Mouse (Mus musculus): ENCODE measurements around the gene Fam53b. TPM values are rescaled to one million over a fixed set of nuclear protein-coding genes. Genes with fewer than 3 reads are reported as not detected.
A peak's percentile ranks its signal among the peaks of the same experiment; 100 is the strongest.

Fam53b gene
- polyA plus RNA-seq, 1 experiment from 2014 or later = 33.8 TPM

GRCm38 (mm10) chr7:132712044-132712708 lies 101.5 kb downstream of the Fam53b start:
- Histone ChIP-seq H3K4me1 (peaks cover 40% of the 10 kb centered on the region), H3K4me3 (no peak overlapping the region), H3K9ac (0 out of 2 replicates have a peak overlapping the region, but pooled peaks have one; percentile 8), H3K4me2 (peak overlapping the region; percentile 33), H3K36me3 (peaks cover 3% of the 10 kb centered on the region; the same call in 1 of the 2 replicates), H3K27me3 (no peaks in the 10 kb centered on the region), H3K9me3 (no peaks in the 10 kb centered on the region), H3K27ac (peak overlapping the region; percentile 89)
- ATAC-seq (ENCODE audit: borderline replicate concordance, extremely low read depth, low FRiP score, low TSS enrichment) = peak; percentile 80
- WGBS = 19% methylated on average over 16 of the region's 16 CpGs

- H3K4me1 ChIP-seq = peaks cover 40% of the 10 kb centered on the region
- peak overlapping the region; percentile 33 for H3K4me2 ChIP-seq
- 0 out of 2 replicates have a peak overlapping the region, but pooled peaks have one; percentile 8 for H3K9ac ChIP-seq
- H3K27me3 ChIP-seq = no peaks in the 10 kb centered on the region
- ATAC-seq (ENCODE audit: borderline replicate concordance, extremely low read depth, low FRiP score, low TSS enrichment) = no peak
- no peak overlapping the region for H3K4me3 ChIP-seq
- WGBS = 49% methylated on average over 9 of the region's 9 CpGs
- no peaks in the 10 kb centered on the region for H3K9me3 ChIP-seq
- peak overlapping the region; percentile 89 for H3K27ac ChIP-seq
- peaks cover 3% of the 10 kb centered on the region; the same call in 1 of the 2 replicates for H3K36me3 ChIP-seq
Observed at GRCm38 (mm10) chr7:132711579-132711978, 102.1 kb downstream of the Fam53b start.

- Histone ChIP-seq H3K36me3 (no peaks in the 10 kb centered on the region), H3K4me2 (no peak overlapping the region), H3K9me3 (no peaks in the 10 kb centered on the region), H3K27me3 (no peaks in the 10 kb centered on the region), H3K4me1 (peaks cover 2% of the 10 kb centered on the region; the same call in 1 of the 2 replicates), H3K9ac (no peak overlapping the region), H3K27ac (no peak overlapping the region), H3K4me3 (no peak overlapping the region)
- no peak for ATAC-seq (ENCODE audit: borderline replicate concordance, extremely low read depth, low FRiP score, low TSS enrichment)
- WGBS = 88% methylated on average over 7 of the region's 7 CpGs
Observed at GRCm38 (mm10) chr7:132705130-132705529, 108.6 kb downstream of the Fam53b start.

GRCm38 (mm10) chr7:132704310-132704875 lies 109.3 kb downstream of the Fam53b start:
- Histone ChIP-seq H3K9me3 (no peaks in the 10 kb centered on the region), H3K4me3 (no peak overlapping the region), H3K27me3 (no peaks in the 10 kb centered on the region), H3K9ac (no peak overlapping the region), H3K36me3 (no peaks in the 10 kb centered on the region), H3K4me1 (peaks cover 5% of the 10 kb centered on the region; the same call in 1 of the 2 replicates), H3K4me2 (no peak overlapping the region), H3K27ac (no peak overlapping the region)
- no peak for ATAC-seq (ENCODE audit: borderline replicate concordance, extremely low read depth, low FRiP score, low TSS enrichment)
- 75% methylated on average over 8 of the region's 8 CpGs for WGBS

GRCm38 (mm10) chr7:132703515-132704309 lies 110.0 kb downstream of the Fam53b start:
- WGBS = 78% methylated on average over 9 of the region's 9 CpGs
- Histone ChIP-seq H3K9ac (no peak overlapping the region), H3K4me3 (no peak overlapping the region), H3K36me3 (no peaks in the 10 kb centered on the region), H3K9me3 (no peaks in the 10 kb centered on the region), H3K4me1 (peaks cover 5% of the 10 kb centered on the region; the same call in 1 of the 2 replicates), H3K27me3 (no peaks in the 10 kb centered on the region), H3K4me2 (no peak overlapping the region), H3K27ac (no peak overlapping the region)
- ATAC-seq (ENCODE audit: borderline replicate concordance, extremely low read depth, low FRiP score, low TSS enrichment) = no peak

GRCm38 (mm10) chr7:132702492-132703070 lies 111.1 kb downstream of the Fam53b start:
- no peaks in the 10 kb centered on the region for H3K9me3 ChIP-seq
- WGBS = 74% methylated on average over 5 of the region's 5 CpGs
- no peak for ATAC-seq (ENCODE audit: borderline replicate concordance, extremely low read depth, low FRiP score, low TSS enrichment)

GRCm38 (mm10) chr7:132702024-132702423 lies 111.7 kb downstream of the Fam53b start:
- ATAC-seq (ENCODE audit: borderline replicate concordance, extremely low read depth, low FRiP score, low TSS enrichment) = no peak
- 84% methylated on average over 3 of the region's 3 CpGs for WGBS
- H3K27me3 ChIP-seq = no peaks in the 10 kb centered on the region

More at GRCm38 (mm10) chr7:132702492-132703070, 111.1 kb downstream of the Fam53b start:
- no peaks in the 10 kb centered on the region for H3K36me3 ChIP-seq
- no peak overlapping the region for H3K27ac ChIP-seq
- no peak overlapping the region for H3K4me3 ChIP-seq
- H3K4me2 ChIP-seq = no peak overlapping the region
- H3K9ac ChIP-seq = no peak overlapping the region
- H3K4me1 ChIP-seq = peaks cover 5% of the 10 kb centered on the region; the same call in 1 of the 2 replicates
- no peaks in the 10 kb centered on the region for H3K27me3 ChIP-seq

GRCm38 (mm10) chr7:132701412-132701811 lies 112.3 kb downstream of the Fam53b start:
- peaks cover 5% of the 10 kb centered on the region; the same call in 1 of the 2 replicates for H3K4me1 ChIP-seq
- 66% methylated on average over 3 of the region's 3 CpGs for WGBS
- H3K4me2 ChIP-seq = no peak overlapping the region
- 0 out of 2 replicates have a peak, but pooled peaks have one; percentile 20 for ATAC-seq (ENCODE audit: borderline replicate concordance, extremely low read depth, low FRiP score, low TSS enrichment)
- no peak overlapping the region for H3K4me3 ChIP-seq
- H3K36me3 ChIP-seq = no peaks in the 10 kb centered on the region
- H3K27ac ChIP-seq = no peak overlapping the region
- no peak overlapping the region for H3K9ac ChIP-seq
- H3K9me3 ChIP-seq = no peaks in the 10 kb centered on the region
- H3K27me3 ChIP-seq = no peaks in the 10 kb centered on the region

More at GRCm38 (mm10) chr7:132702024-132702423, 111.7 kb downstream of the Fam53b start:
- no peak overlapping the region for H3K9ac ChIP-seq
- no peaks in the 10 kb centered on the region for H3K36me3 ChIP-seq
- peaks cover 5% of the 10 kb centered on the region; the same call in 1 of the 2 replicates for H3K4me1 ChIP-seq
- no peak overlapping the region for H3K4me2 ChIP-seq
- H3K4me3 ChIP-seq = no peak overlapping the region
- no peak overlapping the region for H3K27ac ChIP-seq
- H3K9me3 ChIP-seq = no peaks in the 10 kb centered on the region

GRCm38 (mm10) chr7:132700107-132700506 lies 113.6 kb downstream of the Fam53b start:
- no peaks in the 10 kb centered on the region for H3K9me3 ChIP-seq
- H3K36me3 ChIP-seq = no peaks in the 10 kb centered on the region
- H3K27ac ChIP-seq = no peak overlapping the region
- H3K9ac ChIP-seq = no peak overlapping the region
- H3K4me1 ChIP-seq = peaks cover 5% of the 10 kb centered on the region; the same call in 1 of the 2 replicates
- 64% methylated on average over 4 of the region's 4 CpGs for whole genome bisulfite sequencing
- no peak overlapping the region for H3K4me2 ChIP-seq
- H3K4me3 ChIP-seq = no peak overlapping the region
- no peaks in the 10 kb centered on the region for H3K27me3 ChIP-seq
- no peak for ATAC-seq (ENCODE audit: borderline replicate concordance, extremely low read depth, low FRiP score, low TSS enrichment)

GRCm38 (mm10) chr7:132699639-132700038 lies 114.0 kb downstream of the Fam53b start:
- Histone ChIP-seq H3K36me3 (no peaks in the 10 kb centered on the region), H3K9ac (no peak overlapping the region), H3K4me3 (no peak overlapping the region), H3K4me2 (no peak overlapping the region), H3K9me3 (no peaks in the 10 kb centered on the region), H3K27me3 (no peaks in the 10 kb centered on the region), H3K4me1 (peaks cover 5% of the 10 kb centered on the region; the same call in 1 of the 2 replicates), H3K27ac (no peak overlapping the region)
- ATAC-seq (ENCODE audit: borderline replicate concordance, extremely low read depth, low FRiP score, low TSS enrichment) = no peak

- H3K4me3 ChIP-seq = no peak overlapping the region
- no peak overlapping the region for H3K27ac ChIP-seq
- ATAC-seq (ENCODE audit: borderline replicate concordance, extremely low read depth, low FRiP score, low TSS enrichment) = no peak
- H3K9ac ChIP-seq = no peak overlapping the region
- WGBS = 65% methylated on average over 4 of the region's 4 CpGs
- H3K9me3 ChIP-seq = no peaks in the 10 kb centered on the region
- H3K4me1 ChIP-seq = peaks cover 5% of the 10 kb centered on the region; the same call in 1 of the 2 replicates
- H3K4me2 ChIP-seq = no peak overlapping the region
- no peaks in the 10 kb centered on the region for H3K36me3 ChIP-seq
- H3K27me3 ChIP-seq = no peaks in the 10 kb centered on the region
Observed at GRCm38 (mm10) chr7:132699165-132699564, 114.5 kb downstream of the Fam53b start.

Measured in lung, embryonic 15.5 days (tissue).